Mouse (Mus musculus) heart, postnatal 0 days (tissue): ENCODE measurements around the gene Synm.
A peak's percentile ranks its signal among the peaks of the same experiment; 100 is the strongest.

ENCODE experiments used
- CTCF ChIP-seq: IDR thresholded peaks from 2 replicates; pipeline ENCODE4 v1.5.1; 2016; ENCODE audit warnings: antibody characterized with exemption, control low read depth, low read depth
- EP300 ChIP-seq: IDR thresholded peaks from 2 replicates; pipeline ENCODE4 v1.6.1; 2016; ENCODE audit warnings: antibody characterized with exemption, low read depth

DNA sequence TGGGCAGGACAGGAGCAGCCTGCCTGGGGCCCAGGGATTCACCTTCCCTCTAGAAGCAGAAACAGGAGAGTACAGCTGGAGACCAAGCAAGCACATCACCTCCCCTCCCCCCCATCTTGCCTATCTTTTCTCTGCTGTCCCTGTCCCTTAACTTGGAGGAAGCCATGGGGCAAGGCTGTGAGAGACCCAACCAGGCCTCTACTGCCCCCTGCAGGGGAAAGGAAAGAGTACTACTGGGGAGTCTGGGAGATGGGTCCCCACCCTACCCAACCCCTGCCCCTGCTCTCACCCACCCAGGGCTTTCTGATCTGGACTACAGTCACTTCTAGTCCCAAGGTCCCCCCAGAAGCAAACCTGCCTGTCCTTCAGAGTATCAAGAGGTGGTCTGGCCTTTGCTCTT lies 58.7 kb downstream of the Synm start:
- peak; percentile 54 for TF ChIP-seq CTCF
- no peak for TF ChIP-seq EP300
